In the genomic region with DNA sequence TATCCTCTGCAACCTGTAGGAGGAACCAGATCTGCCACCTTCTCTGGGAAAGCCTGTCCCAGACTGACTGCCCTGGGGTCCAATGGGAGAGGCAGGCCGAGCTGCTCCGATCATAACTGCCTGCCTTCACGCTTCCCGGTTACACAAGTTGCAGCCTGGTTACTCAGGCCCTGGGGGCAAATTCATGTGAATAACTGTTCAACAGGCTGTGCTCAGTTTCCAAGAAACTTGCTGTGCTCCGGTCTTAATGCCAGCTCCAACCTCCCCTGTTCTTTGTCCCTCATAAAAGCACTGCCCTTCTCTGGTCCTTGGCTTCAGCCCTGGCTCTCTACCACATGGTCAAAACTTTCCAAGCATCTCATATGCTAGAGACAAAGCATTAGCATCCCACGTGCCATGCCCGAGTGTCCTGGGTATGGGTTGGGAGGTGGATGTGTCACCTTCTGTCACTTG, we compare ENCODE assay signal across 7 mouse cellular contexts. TPM values are rescaled to one million over a fixed set of nuclear protein-coding genes. Genes with fewer than 3 reads are reported as not detected.
DNase-seq lines count a peak whose midpoint lies in the region; ATAC-seq and TF ChIP-seq lines count a peak whose summit lies in the region.

No protein-coding gene starts in this region.

- DNase-seq in NIH3T3 (ENCODE audit: low read depth), result peak; percentile 93
- peak; percentile 81 for DNase-seq in brain, embryonic 14.5 days (ENCODE audit: low read depth)
- peak; percentile 82 for DNase-seq in kidney, postnatal 10 days
- no peak for DNase-seq in layer of hippocampus, postnatal 14 days (ENCODE audit: low spot score in 2 of 2)

- H3K4me3 ChIP-seq in heart, embryonic 13.5 days, result no peak overlapping the region
- no peak overlapping the region for H3K4me3 ChIP-seq in stomach, embryonic 15.5 days (replicated peaks)
- no peak overlapping the region for H3K4me3 ChIP-seq in liver, embryonic 12.5 days

- WGBS in heart, embryonic 13.5 days, result 56% methylated on average over 7 of the region's 7 CpGs
- WGBS in stomach, embryonic 15.5 days, result 68% methylated on average over 7 of the region's 7 CpGs
- 73% methylated on average over 7 of the region's 7 CpGs for WGBS in liver, embryonic 12.5 days (ENCODE audit: insufficient replicate concordance)

- no peaks in the 10 kb centered on the region for H3K27me3 ChIP-seq in heart, embryonic 13.5 days (replicated peaks)
- no peaks in the 10 kb centered on the region for H3K27me3 ChIP-seq in stomach, embryonic 15.5 days (replicated peaks)
- no peaks in the 10 kb centered on the region for H3K27me3 ChIP-seq in liver, embryonic 12.5 days (replicated peaks)

- H3K36me3 ChIP-seq in heart, embryonic 13.5 days, result peaks cover 30% of the 10 kb centered on the region
- peaks cover 22% of the 10 kb centered on the region for H3K36me3 ChIP-seq in stomach, embryonic 15.5 days
- peaks cover 26% of the 10 kb centered on the region for H3K36me3 ChIP-seq in liver, embryonic 12.5 days

- H3K4me2 ChIP-seq in heart, embryonic 13.5 days, result no peak overlapping the region
- H3K4me2 ChIP-seq in stomach, embryonic 15.5 days, result no peak overlapping the region
- no peak overlapping the region for H3K4me2 ChIP-seq in liver, embryonic 12.5 days

- H3K4me1 ChIP-seq in heart, embryonic 13.5 days, result peaks cover 40% of the 10 kb centered on the region
- no peaks in the 10 kb centered on the region for H3K4me1 ChIP-seq in stomach, embryonic 15.5 days
- H3K4me1 ChIP-seq in liver, embryonic 12.5 days, result peaks cover 17% of the 10 kb centered on the region

- TF ChIP-seq POLR2A in brain, embryonic 14.5 days (IDR thresholded peaks at IDR 0.05; ENCODE audit: borderline replicate concordance, extremely low read depth, insufficient read depth, insufficient read length, poor library complexity, severe bottlenecking), result no peak

- no peaks in the 10 kb centered on the region for H3K9me3 ChIP-seq in heart, embryonic 13.5 days
- no peaks in the 10 kb centered on the region for H3K9me3 ChIP-seq in stomach, embryonic 15.5 days
- H3K9me3 ChIP-seq in liver, embryonic 12.5 days (replicated peaks), result 0 out of 2 replicates have a peak, but pooled peaks cover 5% of the 10 kb centered on the region

- ATAC-seq in heart, embryonic 13.5 days (ENCODE audit: extremely low read depth, insufficient number of reproducible peaks, low FRiP score, low TSS enrichment), result no peak
- ATAC-seq in stomach, embryonic 15.5 days (ENCODE audit: insufficient read depth, low FRiP score, low read depth), result no peak
- no peak for ATAC-seq in liver, embryonic 12.5 days

- no peak for TF ChIP-seq CTCF in brain, embryonic 14.5 days (IDR thresholded peaks at IDR 0.05; ENCODE audit: borderline replicate concordance, extremely low read depth, insufficient read depth, insufficient read length)

- H3K9ac ChIP-seq in heart, embryonic 13.5 days, result 0 out of 2 replicates have a peak overlapping the region, but pooled peaks have one; percentile 19
- H3K9ac ChIP-seq in stomach, embryonic 15.5 days, result no peak overlapping the region
- no peak overlapping the region for H3K9ac ChIP-seq in liver, embryonic 12.5 days

- peak overlapping the region; percentile 70 for H3K27ac ChIP-seq in heart, embryonic 13.5 days (replicated peaks)
- H3K27ac ChIP-seq in stomach, embryonic 15.5 days, result peak overlapping the region; percentile 36; the same call in 1 of the 2 replicates
- H3K27ac ChIP-seq in liver, embryonic 12.5 days, result no peak overlapping the region

RNA-seq across cellular contexts. Expression of gene Atp1a1, which starts 32.3 kb away (rescaled TPM):
- 118 and 129 TPM in 2 replicates for polyA plus RNA-seq in brain, embryonic 14.5 days (2012; rRNA removed)
- polyA plus RNA-seq in heart, embryonic 13.5 days (2015; fragmentation: Nextera tagmentation; extraction: Ambion mirVana), result 243 and 250 TPM in 2 replicates
- 142 and 173 TPM in 2 replicates for polyA plus RNA-seq in stomach, embryonic 15.5 days (2015; fragmentation: Nextera tagmentation; extraction: Ambion mirVana)
- 54.1 and 55.2 TPM in 2 replicates for polyA plus RNA-seq in liver, embryonic 12.5 days (2016; fragmentation: Nextera tagmentation; extraction: Ambion mirVana)
- 100 to 1,000 TPM; 455 to 471 TPM for total RNA-seq in layer of hippocampus, postnatal 14 days (2021)

Comparison
In these comparisons a context has a peak if more than half of its experiments do, and no peak if none do; other contexts are left out.
1. DNase-seq: peak in NIH3T3 (single experiment), brain, embryonic 14.5 days (single experiment) and kidney, postnatal 10 days (single experiment); none in layer of hippocampus, postnatal 14 days (0 of 2).